Mouse (Mus musculus): ENCODE data around the gene Hemk1. TPM values are rescaled to one million over a fixed set of nuclear protein-coding genes. Genes with fewer than 3 reads are reported as not detected.

Gene Hemk1
- polyA plus RNA-seq, 1 experiment from 2014 or later: 11.4 TPM

DNA sequence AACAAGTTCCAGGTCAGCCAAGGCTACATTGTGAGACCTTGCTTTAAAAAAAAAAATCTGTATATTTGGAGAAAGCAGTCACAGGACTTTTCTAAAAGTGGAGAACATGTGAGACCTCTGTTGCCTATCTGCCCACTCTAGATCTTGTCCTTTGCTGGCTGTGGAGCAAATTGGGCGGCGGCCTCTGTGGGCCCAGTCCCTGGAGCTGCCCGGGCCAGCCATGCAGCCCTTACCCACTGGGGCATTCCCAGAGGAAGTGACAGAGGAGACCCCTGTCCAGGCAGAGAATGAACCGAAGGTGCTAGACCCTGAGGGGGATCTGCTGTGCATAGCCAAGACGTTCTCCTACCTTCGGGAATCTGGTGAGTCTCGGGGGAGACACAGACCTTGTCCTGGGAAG is 38.4 kb downstream of the Hemk1 start:
- WGBS: 91% methylated on average over 7 of the region's 7 CpGs

GRCm38 (mm10) chr9:107298876-107299275 is 39.3 kb downstream of the Hemk1 start:
- peaks cover 26% of the 10 kb centered on the region for H3K36me3 ChIP-seq
- H3K27ac ChIP-seq (replicated peaks): peak overlapping the region; percentile 89
- peak overlapping the region; percentile 89 for H3K9ac ChIP-seq
- H3K9me3 ChIP-seq: no peaks in the 10 kb centered on the region
- ATAC-seq (ENCODE audit: extremely low read depth, insufficient number of reproducible peaks, low FRiP score, low TSS enrichment): no peak
- H3K27me3 ChIP-seq (replicated peaks): no peaks in the 10 kb centered on the region; the same call in 1 of the 2 replicates
- peak overlapping the region; percentile 72 for H3K4me3 ChIP-seq
- H3K4me2 ChIP-seq: peak overlapping the region; percentile 91
- 73% methylated on average over 6 of the region's 6 CpGs for WGBS
- H3K4me1 ChIP-seq: peaks cover 69% of the 10 kb centered on the region

More for the DNA sequence above, 38.4 kb downstream of the Hemk1 start:
- Histone ChIP-seq H3K4me2 (peak overlapping the region; percentile 91; the same call in 1 of the 2 replicates), H3K9ac (peak overlapping the region; percentile 41; the same call in 1 of the 2 replicates), H3K27me3 (replicated peaks) (no peaks in the 10 kb centered on the region), H3K27ac (replicated peaks) (no peak overlapping the region), H3K4me3 (no peak overlapping the region), H3K4me1 (peaks cover 66% of the 10 kb centered on the region), H3K36me3 (peaks cover 26% of the 10 kb centered on the region), H3K9me3 (no peaks in the 10 kb centered on the region)
- ATAC-seq (ENCODE audit: extremely low read depth, insufficient number of reproducible peaks, low FRiP score, low TSS enrichment): no peak

- Histone ChIP-seq H3K9ac (peak overlapping the region; percentile 89), H3K36me3 (peaks cover 26% of the 10 kb centered on the region), H3K4me2 (peak overlapping the region; percentile 91), H3K4me3 (peak overlapping the region; percentile 72), H3K27ac (replicated peaks) (peak overlapping the region; percentile 89), H3K9me3 (no peaks in the 10 kb centered on the region), H3K27me3 (replicated peaks) (peaks cover 4% of the 10 kb centered on the region; the same call in 1 of the 2 replicates), H3K4me1 (peaks cover 64% of the 10 kb centered on the region)
- WGBS: 51% methylated on average over 8 of the region's 8 CpGs
- ATAC-seq (ENCODE audit: extremely low read depth, insufficient number of reproducible peaks, low FRiP score, low TSS enrichment): no peak
Observed at GRCm38 (mm10) chr9:107298059-107298780, 39.9 kb downstream of the Hemk1 start.

GRCm38 (mm10) chr9:107297658-107298057 is 40.5 kb downstream of the Hemk1 start:
- H3K9me3 ChIP-seq: no peaks in the 10 kb centered on the region
- peak overlapping the region; percentile 89 for H3K27ac ChIP-seq (replicated peaks)
- H3K27me3 ChIP-seq (replicated peaks): peaks cover 10% of the 10 kb centered on the region; the same call in 1 of the 2 replicates
- H3K36me3 ChIP-seq: peaks cover 26% of the 10 kb centered on the region
- peak overlapping the region; percentile 89 for H3K9ac ChIP-seq
- ATAC-seq (ENCODE audit: extremely low read depth, insufficient number of reproducible peaks, low FRiP score, low TSS enrichment): no peak
- WGBS: 74% methylated on average over 4 of the region's 4 CpGs
- H3K4me1 ChIP-seq: peaks cover 59% of the 10 kb centered on the region
- peak overlapping the region; percentile 91 for H3K4me2 ChIP-seq
- peak overlapping the region; percentile 72 for H3K4me3 ChIP-seq

GRCm38 (mm10) chr9:107297059-107297458 is 41.1 kb downstream of the Hemk1 start:
- Histone ChIP-seq H3K4me3 (peak overlapping the region; percentile 72), H3K9me3 (no peaks in the 10 kb centered on the region), H3K27me3 (replicated peaks) (peaks cover 14% of the 10 kb centered on the region; the same call in 1 of the 2 replicates), H3K4me1 (peaks cover 53% of the 10 kb centered on the region), H3K27ac (replicated peaks) (peak overlapping the region; percentile 89), H3K4me2 (peak overlapping the region; percentile 91), H3K9ac (peak overlapping the region; percentile 89), H3K36me3 (peaks cover 24% of the 10 kb centered on the region)
- WGBS: 7% methylated on average over 16 of the region's 16 CpGs
- no peak for ATAC-seq (ENCODE audit: extremely low read depth, insufficient number of reproducible peaks, low FRiP score, low TSS enrichment)

- Histone ChIP-seq H3K4me2 (peak overlapping the region; percentile 91), H3K4me1 (peaks cover 48% of the 10 kb centered on the region), H3K36me3 (peaks cover 18% of the 10 kb centered on the region), H3K27ac (replicated peaks) (peak overlapping the region; percentile 89), H3K4me3 (peak overlapping the region; percentile 72), H3K9me3 (no peaks in the 10 kb centered on the region), H3K27me3 (replicated peaks) (peaks cover 19% of the 10 kb centered on the region), H3K9ac (peak overlapping the region; percentile 89)
- WGBS: under 1% methylated on average over 30 of the region's 31 CpGs
- peak; percentile 87 for ATAC-seq (ENCODE audit: extremely low read depth, insufficient number of reproducible peaks, low FRiP score, low TSS enrichment)
Observed at GRCm38 (mm10) chr9:107296501-107296965, 41.6 kb downstream of the Hemk1 start.

- Histone ChIP-seq H3K9me3 (no peaks in the 10 kb centered on the region), H3K4me2 (peak overlapping the region; percentile 91), H3K4me3 (peak overlapping the region; percentile 72), H3K27ac (replicated peaks) (peak overlapping the region; percentile 68), H3K4me1 (peaks cover 43% of the 10 kb centered on the region), H3K9ac (peak overlapping the region; percentile 80), H3K27me3 (replicated peaks) (peaks cover 20% of the 10 kb centered on the region), H3K36me3 (peaks cover 14% of the 10 kb centered on the region)
- under 1% methylated on average over 14 of the region's 14 CpGs for WGBS
- ATAC-seq (ENCODE audit: extremely low read depth, insufficient number of reproducible peaks, low FRiP score, low TSS enrichment): peak; percentile 9; the same call in 1 of the 2 replicates
Observed at GRCm38 (mm10) chr9:107296041-107296440, 42.1 kb downstream of the Hemk1 start.

DNA sequence AAGGTAGTCTGAATTCAATTTTAAA is 42.3 kb downstream of the Hemk1 start, which contains the start of gene Cish:
Gene Cish, plus strand, starts transcription at position 11 of the 25 bp plus-strand sequence.
- H3K9ac ChIP-seq: peak within 1 kb of the TSS; percentile 89
- H3K27me3 ChIP-seq (replicated peaks): peaks cover 20% of the 10 kb centered on the region
- no peaks in the 10 kb centered on the region for H3K9me3 ChIP-seq
- ATAC-seq (ENCODE audit: extremely low read depth, insufficient number of reproducible peaks, low FRiP score, low TSS enrichment): no peak
- H3K27ac ChIP-seq (replicated peaks): peak within 1 kb of the TSS; percentile 89
- peaks cover 11% of the 10 kb centered on the region for H3K36me3 ChIP-seq
- peak within 1 kb of the TSS; percentile 91 for H3K4me2 ChIP-seq
- peaks cover 43% of the 10 kb centered on the region for H3K4me1 ChIP-seq
- H3K4me3 ChIP-seq: peak within 1 kb of the TSS; percentile 72

DNA sequence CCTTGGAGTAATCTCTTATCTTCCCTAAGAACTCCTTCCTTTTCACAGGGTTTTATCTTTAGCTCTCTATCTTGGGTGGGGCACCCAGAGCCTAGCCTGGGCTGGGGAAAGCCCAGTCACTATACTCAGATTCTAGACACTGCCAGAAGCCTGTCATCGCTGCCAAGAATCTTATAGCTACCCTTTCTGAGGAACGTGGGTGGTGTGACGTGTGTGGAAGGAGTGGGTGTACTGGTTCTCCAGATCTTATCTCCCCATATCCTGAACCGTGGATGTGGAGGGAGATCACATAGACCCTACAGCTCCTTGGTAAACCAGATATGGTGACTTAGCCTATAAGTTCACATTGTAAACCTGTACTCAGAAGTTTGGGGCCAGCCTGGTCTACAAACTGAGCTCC is 42.5 kb downstream of the Hemk1 start:
- Histone ChIP-seq H3K9me3 (no peaks in the 10 kb centered on the region), H3K27ac (replicated peaks) (no peak overlapping the region), H3K36me3 (peaks cover 9% of the 10 kb centered on the region), H3K4me2 (peak overlapping the region; percentile 91), H3K9ac (no peak overlapping the region; the same call in 1 of the 2 replicates), H3K4me3 (peak overlapping the region; percentile 72), H3K4me1 (peaks cover 43% of the 10 kb centered on the region), H3K27me3 (replicated peaks) (peaks cover 20% of the 10 kb centered on the region)
- ATAC-seq (ENCODE audit: extremely low read depth, insufficient number of reproducible peaks, low FRiP score, low TSS enrichment): no peak
- WGBS: 27% methylated on average over 4 of the region's 4 CpGs

GRCm38 (mm10) chr9:107294249-107294648 is 43.9 kb downstream of the Hemk1 start:
- Histone ChIP-seq H3K4me3 (no peak overlapping the region), H3K9ac (no peak overlapping the region; the same call in 1 of the 2 replicates), H3K4me1 (peaks cover 43% of the 10 kb centered on the region), H3K27ac (replicated peaks) (no peak overlapping the region), H3K9me3 (no peaks in the 10 kb centered on the region), H3K36me3 (no peaks in the 10 kb centered on the region), H3K4me2 (no peak overlapping the region), H3K27me3 (replicated peaks) (peaks cover 20% of the 10 kb centered on the region)
- 4% methylated on average over 6 of the region's 6 CpGs for WGBS
- ATAC-seq (ENCODE audit: extremely low read depth, insufficient number of reproducible peaks, low FRiP score, low TSS enrichment): no peak

- no peak overlapping the region for H3K9ac ChIP-seq
- 24% methylated on average over 10 of the region's 10 CpGs for WGBS
- ATAC-seq (ENCODE audit: extremely low read depth, insufficient number of reproducible peaks, low FRiP score, low TSS enrichment): no peak
- no peak overlapping the region for H3K4me3 ChIP-seq
- peaks cover 29% of the 10 kb centered on the region for H3K4me1 ChIP-seq
- H3K36me3 ChIP-seq: no peaks in the 10 kb centered on the region
- H3K9me3 ChIP-seq: no peaks in the 10 kb centered on the region
- no peak overlapping the region for H3K27ac ChIP-seq (replicated peaks)
- no peak overlapping the region for H3K4me2 ChIP-seq
- H3K27me3 ChIP-seq (replicated peaks): peaks cover 20% of the 10 kb centered on the region
Observed at GRCm38 (mm10) chr9:107290897-107291296, 47.3 kb downstream of the Hemk1 start.
